Mouse (Mus musculus) mouse trophoblast stem cell (cell line): Measurements from ENCODE around the gene Slco3a1.

ENCODE experiments used
- in situ Hi-C, 2 experiments: fragments of 300-500 bp; cut with MseI, MboI; formaldehyde crosslinking; loops; 2 replicates in 1 of 2; 3 replicates in 1 of 2; pipeline ENCODE4 v1.15.1; 2025

The Slco3a1 gene

GRCm38 (mm10) chr7:74357027-74357426 lies 197.6 kb downstream of the Slco3a1 start:
- in situ Hi-C loops = loop anchor here (5.0 to 10.0 kb wide), 3 partner anchors 330 to 705 kb away; no protein-coding TSS in a partner anchor

- in situ Hi-C loops = loop anchor here (5.0 to 10.0 kb wide), 3 partner anchors 327 to 702 kb away; no protein-coding TSS in a partner anchor
Observed at GRCm38 (mm10) chr7:74354527-74355256, 199.9 kb downstream of the Slco3a1 start.

- in situ Hi-C loops = loop anchor here in 1 of 2 experiments (10.0 kb wide), 1 partner anchor 699 kb away; no protein-coding TSS in a partner anchor
Observed at GRCm38 (mm10) chr7:74353707-74354468, 200.7 kb downstream of the Slco3a1 start.

- in situ Hi-C loops = loop anchor here in 1 of 2 experiments (10.0 kb wide), 1 partner anchor 698 kb away; no protein-coding TSS in a partner anchor
Observed at GRCm38 (mm10) chr7:74353240-74353639, 201.3 kb downstream of the Slco3a1 start.

- in situ Hi-C loops = no loop called here
Observed at GRCm38 (mm10) chr7:74348318-74348890, 206.2 kb downstream of the Slco3a1 start.

GRCm38 (mm10) chr7:74347026-74347425 lies 207.6 kb downstream of the Slco3a1 start:
- in situ Hi-C loops = no loop called here

- in situ Hi-C loops = no loop called here
Observed at GRCm38 (mm10) chr7:74346451-74346850, 208.1 kb downstream of the Slco3a1 start.

- in situ Hi-C loops = no loop called here
Observed at GRCm38 (mm10) chr7:74341149-74341805, 213.3 kb downstream of the Slco3a1 start.

GRCm38 (mm10) chr7:74340419-74340954 lies 214.1 kb downstream of the Slco3a1 start:
- in situ Hi-C loops = no loop called here

GRCm38 (mm10) chr7:74337677-74338420 lies 216.7 kb downstream of the Slco3a1 start:
- in situ Hi-C loops = no loop called here

GRCm38 (mm10) chr7:74332323-74332722 lies 222.3 kb downstream of the Slco3a1 start:
- in situ Hi-C loops = no loop called here

- in situ Hi-C loops = no loop called here
Observed at GRCm38 (mm10) chr7:74330858-74331726, 223.5 kb downstream of the Slco3a1 start.

GRCm38 (mm10) chr7:74330117-74330857 lies 224.3 kb downstream of the Slco3a1 start:
- in situ Hi-C loops = no loop called here

GRCm38 (mm10) chr7:74329004-74329403 lies 225.6 kb downstream of the Slco3a1 start:
- in situ Hi-C loops = no loop called here

GRCm38 (mm10) chr7:74327716-74328115 lies 226.9 kb downstream of the Slco3a1 start:
- in situ Hi-C loops = no loop called here

GRCm38 (mm10) chr7:74325052-74325451 lies 229.5 kb downstream of the Slco3a1 start:
- in situ Hi-C loops = no loop called here

GRCm38 (mm10) chr7:74323683-74324082 lies 230.9 kb downstream of the Slco3a1 start:
- in situ Hi-C loops = no loop called here

- in situ Hi-C loops = no loop called here
Observed at GRCm38 (mm10) chr7:74323194-74323593, 231.4 kb downstream of the Slco3a1 start.

GRCm38 (mm10) chr7:74320635-74321034 lies 233.9 kb downstream of the Slco3a1 start:
- in situ Hi-C loops = no loop called here
